Mouse (Mus musculus) layer of hippocampus, postnatal 25 days (tissue): Measurements from ENCODE around the gene Mb. TPM values are rescaled to one million over a fixed set of nuclear protein-coding genes. Genes with fewer than 3 reads are reported as not detected.
"Not testable (repeated sequence)": the region's sequence is repeated elsewhere in the genome, so short reads cannot be mapped to it uniquely, and the experiment has no call there.

Experiments
- DNase-seq, 2 experiments: peaks; one replicate each; pipeline ENCODE4 v3.0.0; 2022; ENCODE audit warnings: mixed read lengths in 2 of 2, low spot score in 1 of 2; ENCODE audit errors: extremely low spot score in 1 of 2
- total RNA-seq, 2 experiments: library from RNA; stranded (reverse); gene quantifications; 2 replicates each; pipeline ENCODE4 v1.2.3; 2021

Mb gene
- total RNA-seq, 2 experiments from 2014 or later: 0.52 TPM; not detected in 1

DNA sequence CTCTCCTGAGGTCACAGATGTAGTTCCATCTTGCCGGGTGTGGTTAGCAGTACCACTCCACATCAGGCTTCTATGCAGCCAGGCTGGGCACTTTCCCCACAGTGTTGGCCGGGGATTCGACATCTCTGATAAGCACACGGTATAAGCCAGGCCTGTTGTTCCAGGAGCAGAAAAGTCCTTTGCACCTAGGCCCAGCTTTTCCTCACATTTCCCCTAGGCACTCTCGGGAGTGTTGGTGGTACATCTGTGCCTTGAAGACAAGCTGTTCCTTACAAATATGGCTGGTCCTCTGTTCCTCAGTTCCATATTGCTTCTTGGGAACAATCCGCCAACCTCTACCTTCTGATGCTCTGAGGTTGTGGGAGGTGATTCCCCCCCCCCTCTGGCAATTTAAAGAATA is 15.8 kb upstream of the Mb start:
- DNase-seq: no peak

DNA sequence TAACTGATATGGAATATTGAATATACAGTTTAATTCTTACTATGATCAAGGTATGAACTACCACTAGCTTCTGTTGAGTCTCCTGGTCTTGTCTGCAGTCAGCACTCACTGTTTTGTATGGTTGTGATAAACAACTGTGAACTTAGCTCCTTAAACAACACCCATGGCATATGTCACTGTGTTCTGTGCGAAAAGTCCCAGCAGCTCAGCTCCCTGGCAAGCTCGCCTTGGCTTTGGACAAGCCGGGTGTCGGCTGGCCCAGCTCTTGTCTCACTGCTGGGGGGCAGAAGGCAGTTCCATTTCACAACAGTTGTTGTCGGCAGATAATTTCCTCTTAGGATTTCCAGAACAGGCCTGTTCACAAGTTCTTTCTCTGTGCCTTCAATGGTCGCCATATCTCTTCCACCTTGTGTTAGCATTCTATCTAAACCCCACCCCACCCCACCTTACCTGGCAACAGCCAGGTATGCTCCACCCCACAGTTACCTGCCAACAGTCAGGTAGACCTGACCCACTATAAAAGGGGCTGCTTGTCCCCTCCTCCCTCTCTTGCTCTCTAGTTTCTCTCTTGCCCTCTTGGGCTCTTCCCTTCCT is 14.9 kb upstream of the Mb start:
- DNase-seq: no peak

DNA sequence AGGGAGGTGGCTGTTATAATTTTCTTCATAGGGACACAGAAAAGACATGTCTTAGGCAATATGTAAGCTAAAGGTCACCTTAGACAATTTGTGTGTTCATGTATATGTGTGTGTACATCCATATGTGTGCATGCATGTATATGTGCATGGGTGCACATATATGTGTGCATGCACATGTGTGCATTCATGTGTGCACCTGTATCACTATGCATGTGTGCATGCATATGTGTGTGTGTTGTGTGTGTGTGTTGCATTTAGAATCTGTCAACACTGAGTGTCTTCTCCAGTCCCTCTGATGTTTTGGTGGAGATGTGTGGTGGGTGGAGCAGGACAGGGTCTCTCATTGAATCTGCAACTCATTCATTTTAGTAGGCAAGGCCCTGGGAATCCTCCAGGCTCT is 12.3 kb upstream of the Mb start:
- DNase-seq: no peak

DNA sequence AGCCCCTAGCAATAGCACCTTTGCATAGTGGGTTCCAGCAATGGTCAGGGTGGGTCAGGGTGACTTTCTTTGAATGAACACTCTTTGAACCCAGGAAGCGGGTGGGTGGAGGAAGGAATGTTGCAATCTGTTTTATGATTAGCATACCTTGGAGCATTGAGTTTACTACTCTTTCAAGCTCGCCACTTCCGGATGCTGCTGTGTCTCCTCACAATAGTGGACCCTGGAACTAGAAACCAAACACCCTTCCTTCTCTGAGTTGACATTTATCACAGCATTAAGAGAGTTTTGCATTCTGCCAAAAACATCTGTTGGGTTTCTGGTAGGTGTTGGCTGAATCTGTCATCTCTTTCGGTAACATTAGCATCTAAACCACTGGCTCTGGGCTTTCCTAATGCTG is 8.9 kb upstream of the Mb start:
- DNase-seq: not testable (repeated sequence)

DNA sequence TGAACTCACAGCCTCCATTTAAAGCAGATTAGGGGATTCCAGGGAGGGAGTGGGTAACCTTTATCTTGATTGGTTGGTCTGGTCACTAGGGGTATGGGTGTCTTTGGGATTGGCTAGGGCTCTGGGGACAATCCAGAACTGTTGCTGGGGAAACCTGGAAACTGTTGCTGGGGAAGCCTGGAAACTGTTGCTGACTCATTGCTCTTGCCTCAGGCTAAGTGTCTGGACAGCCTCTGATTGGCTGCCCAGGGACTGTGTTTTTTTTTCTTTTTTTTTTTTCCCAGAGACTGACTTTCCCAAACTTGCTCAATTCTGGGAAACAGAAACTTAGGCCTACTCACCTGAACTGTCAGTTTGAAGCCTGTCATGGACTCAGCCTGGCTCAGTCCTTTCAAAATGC is 8.1 kb upstream of the Mb start:
- no peak for DNase-seq

DNA sequence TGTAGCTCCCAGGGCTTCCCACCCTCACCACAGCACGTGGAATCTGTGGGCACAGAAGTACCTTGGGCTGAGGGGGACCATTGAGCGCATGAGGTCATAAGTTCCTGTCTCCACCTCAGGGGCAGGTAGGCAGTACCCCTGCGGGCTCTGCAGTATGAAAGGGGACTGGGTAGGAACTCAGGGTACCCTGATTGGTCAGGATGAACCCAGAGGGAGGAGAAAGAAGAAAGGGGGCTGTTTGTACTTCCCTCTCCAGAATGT is 6.3 kb upstream of the Mb start:
- DNase-seq: no peak

DNA sequence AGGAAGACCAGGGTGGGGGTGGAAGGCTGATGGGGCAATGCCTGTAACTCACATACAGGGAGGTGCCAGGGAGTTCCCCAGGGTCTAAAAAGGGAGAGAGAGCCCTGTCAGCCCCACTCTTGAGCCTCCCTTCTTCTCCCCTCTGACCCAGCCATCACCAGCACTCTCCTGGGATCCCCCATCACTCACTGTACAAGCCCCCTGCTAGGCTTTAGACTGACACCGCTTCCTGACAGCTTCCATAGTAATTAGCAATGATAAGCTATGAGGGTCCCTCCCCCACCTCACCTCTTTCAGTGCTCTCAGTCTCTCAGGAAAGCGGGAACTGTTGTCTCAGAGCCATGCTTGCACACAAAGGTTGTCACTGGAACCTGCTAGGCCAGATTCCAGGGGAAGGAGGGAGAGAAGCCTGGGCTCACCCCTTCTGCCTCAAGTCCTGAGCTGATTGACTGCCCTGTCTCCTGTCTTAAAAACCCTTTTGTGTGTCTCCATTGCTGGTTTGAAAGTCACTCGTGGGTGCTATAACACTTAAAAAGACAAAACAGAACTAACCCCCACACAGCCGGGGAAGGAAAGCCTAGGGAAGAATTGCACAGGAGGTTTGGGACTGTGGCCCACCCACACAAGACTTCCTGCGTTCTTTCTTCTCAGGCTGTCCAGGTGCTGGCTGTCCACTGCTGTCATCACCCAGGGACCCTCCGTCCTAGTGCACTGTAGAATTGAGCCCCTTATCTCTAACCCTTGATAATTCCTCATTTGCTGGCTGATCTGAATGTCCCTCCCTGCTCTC is 5.7 kb upstream of the Mb start:
- DNase-seq: no peak

DNA sequence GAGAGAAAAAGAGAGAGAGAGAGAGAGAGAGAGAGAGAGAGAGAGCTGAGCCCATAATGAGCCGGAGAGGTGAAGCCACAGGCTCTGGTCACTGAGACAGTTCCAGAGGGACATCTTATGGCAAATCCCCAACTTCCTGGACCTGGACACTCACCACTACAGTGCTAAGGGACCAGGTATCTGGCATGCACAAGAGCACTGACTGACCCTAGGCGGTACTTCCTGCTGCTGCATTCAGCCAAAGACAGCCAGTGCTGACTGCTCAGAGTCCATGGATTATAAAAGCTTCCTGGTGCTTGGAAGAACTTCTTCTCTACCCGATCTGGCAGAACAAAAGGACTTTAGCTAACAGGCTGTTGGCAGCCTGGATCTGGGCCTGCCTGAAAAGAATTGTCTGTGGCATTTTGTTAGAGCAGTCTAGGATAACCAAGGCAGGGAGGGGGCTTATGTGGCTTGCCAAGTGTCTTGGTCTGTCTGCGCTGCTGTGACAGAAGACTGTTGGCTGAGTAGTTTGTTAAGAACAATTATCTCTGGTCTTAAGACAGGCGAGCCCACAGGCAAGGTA is 4.2 kb upstream of the Mb start:
- no peak for DNase-seq

DNA sequence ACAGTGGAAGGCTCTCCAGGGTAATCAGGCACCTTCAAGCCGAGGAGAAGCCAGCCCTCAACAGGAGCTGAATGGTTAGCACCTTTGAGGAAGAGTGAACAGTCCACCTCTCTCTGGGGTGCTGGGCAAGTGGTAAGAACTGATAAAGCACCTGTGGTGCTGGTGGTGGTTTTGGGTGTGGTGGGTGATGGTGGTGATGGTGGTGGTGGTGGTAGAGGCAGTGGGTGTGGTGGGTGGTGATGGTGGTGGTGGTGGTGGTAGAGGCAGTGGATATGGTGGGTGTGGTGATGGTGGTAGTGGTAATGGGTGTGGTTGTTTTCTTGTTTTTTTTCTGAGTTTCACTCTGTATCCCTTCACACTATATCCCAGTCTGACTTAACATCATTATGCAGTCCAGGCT is 2.6 kb upstream of the Mb start:
- no peak for DNase-seq

DNA sequence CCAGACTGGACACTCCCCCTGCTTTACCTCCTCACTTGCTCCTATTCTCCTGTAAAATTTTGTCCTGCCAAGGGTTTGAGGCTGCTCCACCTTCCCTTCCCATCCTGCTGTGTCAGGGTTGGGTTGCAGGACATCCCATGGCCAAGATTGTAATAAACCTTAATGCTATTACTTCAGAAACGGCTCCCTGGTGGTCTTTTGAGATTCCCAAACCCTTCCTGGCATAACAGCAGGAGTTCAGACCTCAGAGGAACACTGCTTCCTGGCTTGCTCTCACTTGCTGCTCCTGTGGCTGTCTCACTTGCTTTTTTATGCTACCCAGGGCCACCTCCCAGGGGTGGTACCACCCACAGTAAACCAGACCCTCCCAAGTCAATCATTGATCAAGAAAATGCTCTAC is 1.7 kb upstream of the Mb start:
- DNase-seq: no peak

DNA sequence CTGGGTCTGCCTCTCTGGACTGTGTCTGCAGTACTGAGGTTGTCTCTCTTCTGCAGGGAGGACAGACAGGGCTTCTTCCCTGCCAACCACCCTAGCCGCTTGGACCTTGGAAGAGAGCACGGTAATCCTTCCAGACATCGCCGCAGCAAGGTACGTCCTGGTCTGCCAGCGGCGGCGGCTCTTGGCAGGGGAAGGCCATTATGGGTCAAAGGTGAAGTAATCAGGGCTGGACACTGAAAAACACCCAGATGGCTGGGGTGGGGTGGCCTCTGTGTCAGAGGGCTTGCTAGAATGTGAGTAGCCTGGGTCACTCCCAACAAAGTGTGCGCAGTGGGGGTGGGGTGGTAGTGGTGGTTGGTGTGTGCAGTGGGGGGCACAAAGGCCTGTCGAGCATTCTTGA is 4.9 kb downstream of the Mb start:
- no peak for DNase-seq

DNA sequence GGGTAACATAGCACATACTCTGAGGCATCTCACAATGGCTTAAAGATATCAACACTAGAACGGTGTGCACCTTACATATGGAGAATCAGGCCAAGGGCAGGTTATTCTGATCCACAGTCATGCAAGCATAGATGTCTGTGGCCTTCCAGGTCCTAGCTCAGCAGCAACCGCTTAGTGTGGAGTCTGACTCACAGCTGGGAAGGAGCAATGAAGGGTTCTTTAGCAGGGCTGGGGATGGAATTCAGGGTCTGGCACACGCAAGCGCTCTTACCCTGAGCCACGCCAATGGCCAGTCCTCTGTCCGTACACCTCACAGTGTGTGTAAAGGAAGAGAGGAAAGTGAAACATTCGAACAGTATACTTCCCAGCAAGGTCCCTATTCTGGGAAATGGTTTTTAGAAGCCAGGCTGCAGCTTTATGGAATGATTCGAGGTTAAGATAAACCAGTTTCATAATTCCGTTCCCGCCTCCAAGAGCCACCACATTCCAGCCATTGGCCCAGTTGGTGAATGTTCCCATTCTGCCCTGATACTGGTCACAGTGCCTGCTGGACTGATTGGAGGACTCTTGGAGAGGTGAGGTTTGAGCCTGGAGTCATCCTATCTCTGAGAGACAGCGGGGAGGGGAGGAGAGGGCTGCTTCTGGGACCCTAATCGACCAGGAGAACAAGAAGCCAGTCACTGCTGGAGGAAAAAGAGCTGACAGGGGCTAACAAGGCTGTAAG is 5.7 kb downstream of the Mb start, which contains the start of gene Apol6:
Gene Apol6, plus strand, starts transcription at position 133 of the 724 bp plus-strand sequence.
- no peak for DNase-seq

DNA sequence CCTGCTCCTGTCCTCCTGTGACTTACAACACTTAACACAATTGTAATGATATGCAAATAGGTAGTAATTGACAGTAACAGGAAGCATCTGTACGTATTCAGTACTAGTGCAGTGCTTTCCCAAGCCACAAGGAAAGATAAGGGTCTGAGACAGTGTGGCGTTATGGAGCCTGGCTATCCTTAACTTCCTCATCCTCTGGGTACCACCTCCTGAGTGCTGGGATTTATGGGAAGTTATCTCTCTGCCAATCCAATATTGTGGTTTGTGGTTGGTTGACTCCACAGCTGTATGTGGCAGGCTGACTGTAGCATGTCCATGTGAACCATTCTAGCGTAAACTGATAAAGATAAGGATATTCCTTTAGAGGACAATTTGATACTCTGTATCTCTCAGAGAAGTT is 9.7 kb downstream of the Mb start:
- no peak for DNase-seq

DNA sequence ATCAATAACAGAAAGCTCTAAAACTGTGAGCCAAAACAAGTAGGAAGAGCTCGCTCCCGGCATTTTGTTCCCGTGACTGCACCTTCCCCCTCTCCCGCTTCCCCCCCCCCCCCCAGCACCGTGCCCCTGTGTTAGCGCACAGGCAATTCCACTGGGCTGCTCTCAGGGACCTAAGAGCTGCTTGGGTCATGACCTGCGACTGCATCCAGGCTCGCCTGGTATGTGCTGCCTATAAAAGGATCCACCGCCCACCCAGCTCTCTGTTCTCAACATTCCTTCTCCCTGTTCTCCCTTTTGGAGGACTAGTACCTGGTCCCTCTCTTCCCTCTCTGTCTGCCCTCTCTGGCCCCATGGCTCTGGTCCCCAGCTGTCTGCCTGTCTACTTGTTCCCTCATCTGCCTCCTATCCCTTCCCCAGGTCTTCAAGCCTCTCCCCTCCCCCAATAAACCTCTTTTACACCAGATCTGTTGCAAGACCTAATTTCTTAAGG is 11.2 kb downstream of the Mb start:
- DNase-seq: no peak

DNA sequence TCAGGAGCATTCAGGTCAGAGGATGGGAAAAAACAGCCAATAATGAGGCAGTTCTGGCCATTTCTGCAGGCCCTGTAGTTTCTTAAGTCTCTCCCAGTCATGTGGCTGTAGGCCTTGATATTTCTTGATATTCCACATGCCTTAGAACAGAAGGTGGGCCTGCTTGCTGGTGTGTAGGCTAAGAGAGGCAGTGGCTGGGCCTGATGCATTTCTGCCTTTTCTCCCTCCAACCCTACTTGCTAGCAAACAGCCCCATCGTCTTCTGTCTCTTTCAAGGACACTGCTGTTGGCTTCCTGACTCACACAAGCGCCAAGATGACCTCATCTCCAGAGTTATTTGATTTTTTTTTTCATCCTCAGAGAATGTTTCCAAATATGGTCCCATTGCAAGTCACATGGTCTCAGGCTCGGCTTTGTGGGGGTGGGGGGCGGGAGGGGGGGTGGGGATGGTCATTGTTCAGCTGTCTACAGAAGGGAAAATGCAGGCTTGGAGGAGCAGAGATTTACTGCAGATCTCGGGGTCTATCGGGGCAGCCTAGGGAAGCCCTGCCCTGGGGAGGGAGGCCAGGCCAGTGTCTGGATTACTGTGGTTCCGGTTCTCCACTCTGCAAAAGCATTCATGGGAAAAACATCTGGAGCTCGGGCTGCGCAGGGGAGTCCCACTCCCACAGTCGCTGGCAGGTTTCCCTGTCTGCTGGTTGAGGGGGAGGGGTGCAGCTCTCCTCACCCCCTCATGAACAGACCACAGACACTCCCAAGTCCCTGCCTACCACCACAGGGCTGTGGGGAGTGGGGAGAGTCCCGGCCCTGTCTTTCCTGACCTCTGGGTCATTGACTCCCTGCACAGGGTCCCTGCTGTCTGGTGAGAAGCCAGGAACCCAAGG is 12.9 kb downstream of the Mb start:
- DNase-seq: no peak

DNA sequence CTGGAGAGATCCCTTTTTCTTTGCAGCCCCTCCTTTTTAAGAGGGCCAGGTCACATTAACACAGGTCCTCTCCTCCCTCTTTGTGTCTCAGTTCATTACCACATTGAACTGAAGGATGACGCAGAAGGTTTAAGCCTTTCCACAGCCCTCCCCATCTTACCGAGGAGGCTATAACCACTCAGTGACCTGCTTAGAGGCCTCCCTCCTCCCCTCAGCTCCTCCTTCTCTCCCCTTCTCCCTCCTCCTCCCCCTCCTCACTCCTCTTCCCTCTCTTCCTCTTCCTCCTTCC is 13.5 kb downstream of the Mb start:
- no peak for DNase-seq

DNA sequence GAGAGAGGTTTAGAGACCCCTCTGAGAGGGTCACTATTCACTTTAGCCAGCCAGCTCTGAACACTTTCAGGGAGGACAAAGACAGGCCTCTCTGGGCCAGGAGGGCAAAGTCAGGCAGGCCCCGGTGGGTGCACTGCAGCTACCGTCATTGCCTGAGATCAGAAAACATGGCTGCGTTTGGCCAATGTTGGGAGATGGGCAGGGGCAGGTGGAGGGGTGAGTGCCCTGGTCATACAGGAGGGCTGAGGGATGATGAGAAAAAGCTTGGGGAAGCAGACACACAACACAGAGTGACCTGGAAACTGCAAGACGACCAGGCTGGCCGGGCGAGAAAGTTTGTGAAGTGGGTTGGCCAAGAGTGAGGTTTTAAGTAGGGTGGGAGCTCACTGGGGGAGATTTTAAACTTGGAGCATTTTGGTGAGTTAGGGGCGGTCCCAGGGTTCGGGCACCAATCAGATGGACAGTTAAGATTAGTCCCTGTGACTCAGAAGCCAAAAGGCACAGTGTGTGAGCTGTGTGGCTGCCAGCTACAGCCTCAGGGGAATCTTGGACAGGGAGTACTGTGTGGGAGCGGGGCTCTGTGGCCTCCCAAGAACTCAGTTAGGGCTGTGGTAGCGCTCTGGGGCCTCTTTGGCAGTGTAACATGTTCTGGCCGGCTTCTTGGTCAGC is 14.0 kb downstream of the Mb start:
- no peak for DNase-seq

DNA sequence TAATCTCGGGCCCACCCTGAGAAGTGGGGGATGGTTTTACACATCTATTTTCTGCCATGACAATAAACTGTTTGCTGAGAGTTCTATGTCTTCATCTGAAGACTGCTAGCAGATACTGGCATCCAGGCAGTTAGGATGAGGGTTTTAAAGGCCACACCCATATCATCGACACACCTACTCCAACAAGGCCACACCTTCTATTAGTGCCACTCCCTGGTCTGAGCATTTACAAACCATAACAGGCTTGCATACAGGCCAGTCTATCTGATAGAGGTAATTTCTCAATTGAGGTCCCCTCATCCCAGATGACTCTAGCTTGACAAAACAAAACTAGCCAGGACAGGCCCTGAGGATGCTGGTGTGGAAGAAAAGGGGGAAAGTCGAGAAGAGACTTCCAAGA is 14.8 kb downstream of the Mb start:
- no peak for DNase-seq

DNA sequence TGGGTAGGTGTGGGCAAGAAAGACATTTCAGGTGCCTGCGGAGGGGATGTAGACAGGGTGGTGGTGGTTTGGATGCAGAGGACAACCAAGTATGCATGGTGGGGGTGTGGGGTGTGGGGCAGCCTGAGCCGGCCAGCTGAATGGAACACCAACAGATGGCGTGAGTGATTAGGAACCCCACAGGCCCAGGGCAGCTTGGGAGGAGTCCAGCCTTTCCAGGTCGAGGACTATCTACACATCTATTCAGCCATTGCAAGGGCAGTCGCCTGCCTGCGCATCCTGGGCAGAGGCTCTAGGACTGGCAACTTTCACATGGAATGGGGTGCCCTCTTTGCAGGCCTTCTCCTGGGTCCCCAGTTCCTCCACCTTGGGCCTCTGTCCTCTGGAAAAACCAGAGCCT is 15.9 kb downstream of the Mb start:
- no peak for DNase-seq

DNA sequence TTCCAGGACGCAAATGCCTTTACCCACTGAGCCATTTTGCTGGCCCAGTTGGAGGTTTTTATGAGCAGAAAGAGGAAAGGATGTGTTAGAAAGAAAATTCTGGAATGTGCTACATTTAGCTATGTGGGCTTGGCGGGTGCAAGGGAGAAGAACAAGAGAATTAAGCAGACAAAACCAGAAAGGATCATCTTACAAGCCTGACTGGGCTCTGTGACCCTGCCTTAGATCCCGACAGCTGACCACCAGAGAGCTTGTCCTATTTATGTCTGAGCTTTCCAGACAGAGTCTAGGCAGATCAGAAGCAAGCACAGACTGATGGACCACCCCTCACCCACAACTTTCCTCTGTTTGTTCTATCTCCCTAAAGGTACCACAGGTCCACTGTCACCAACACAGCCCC is 19.2 kb downstream of the Mb start:
- no peak for DNase-seq
